Mouse (Mus musculus) G1E (cell line): ENCODE measurements around the gene Mfsd12.

Experiments
- CTCF ChIP-seq: IDR thresholded peaks from 2 replicates; pipeline ENCODE4 v1.5.1; 2012; ENCODE audit warnings: low read depth, low read length, inconsistent platforms, mixed read lengths
- POLR2AphosphoS5 ChIP-seq: IDR thresholded peaks from 2 replicates; pipeline ENCODE4 v1.6.1; 2012; ENCODE audit warnings: low read depth, low read length, inconsistent platforms; ENCODE audit not compliant: insufficient replicate concordance

GRCm38 (mm10) chr10:81322444-81322843 lies 34.8 kb upstream of the Mfsd12 start:
- no peak for TF ChIP-seq CTCF
- TF ChIP-seq POLR2AphosphoS5, result no peak
